Mouse (Mus musculus) cerebellum, adult 2 months (tissue): ENCODE results near the gene Mfap3.

Experiments used
- CTCF ChIP-seq: fragments of 200-500 bp; IDR thresholded peaks from 2 replicates; pipeline ENCODE4 v1.5.1; 2011; ENCODE audit warnings: low read depth, mild to moderate bottlenecking, control low read depth, low read length, moderate library complexity, borderline replicate concordance; ENCODE audit not compliant: insufficient read depth
- POLR2A ChIP-seq: fragments of 200-500 bp; IDR thresholded peaks from 2 replicates; pipeline ENCODE4 v1.6.1; 2011; ENCODE audit warnings: low read length, control low read depth, borderline replicate concordance; ENCODE audit not compliant: insufficient read depth

DNA sequence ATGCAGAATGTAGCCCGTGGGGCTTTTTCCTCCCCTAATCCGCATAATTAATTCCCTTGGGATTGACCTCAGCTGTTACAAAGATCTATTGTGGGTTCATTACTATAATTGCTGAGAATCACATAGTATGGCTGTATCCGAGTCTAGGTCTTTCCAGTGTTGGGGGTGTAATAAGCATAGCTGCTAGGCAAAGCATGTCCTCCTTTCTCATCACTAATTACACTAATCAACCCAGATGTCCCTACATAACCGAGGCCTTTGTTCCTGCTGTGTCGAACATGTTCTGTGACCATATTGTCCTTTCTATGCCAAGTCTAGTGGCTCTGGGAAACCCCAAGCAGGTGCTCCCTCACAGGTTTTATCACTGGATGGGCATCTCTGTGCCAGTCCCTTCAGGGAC lies 40.4 kb upstream of the Mfap3 start:
- TF ChIP-seq CTCF (no peak), POLR2A (no peak)
